Mouse (Mus musculus): Measurements from ENCODE around the gene Pard3. TPM values are rescaled to one million over a fixed set of nuclear protein-coding genes. Genes with fewer than 3 reads are reported as not detected.

The Pard3 gene
- polyA plus RNA-seq, 1 experiment from 2014 or later: 33.8 TPM

DNA sequence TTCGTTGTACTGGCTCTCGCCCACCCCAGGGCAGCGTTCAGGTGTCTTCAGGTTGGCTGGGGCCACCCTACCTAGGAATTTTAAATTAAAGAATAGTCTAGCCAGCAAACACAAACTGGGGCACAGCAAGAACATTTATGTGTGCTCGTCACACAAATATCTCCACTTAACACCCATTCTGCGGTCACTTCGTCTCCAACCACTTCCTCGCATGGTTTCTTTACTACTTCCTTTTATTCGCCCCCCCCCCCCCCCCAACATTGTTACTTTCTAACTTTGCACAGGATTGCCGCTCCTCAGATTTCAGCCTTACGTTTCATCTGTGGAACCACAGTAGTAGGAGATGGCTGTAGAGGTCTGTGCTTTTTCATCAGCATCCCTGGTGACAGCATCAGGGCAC lies 11.6 kb upstream of the Pard3 start:
- H3K9ac ChIP-seq: no peak overlapping the region
- no peak overlapping the region for H3K27ac ChIP-seq (ENCODE audit: low read depth)
- no peak for DNase-seq
- ATAC-seq (ENCODE audit: insufficient read depth): no peak
- WGBS: 65% methylated on average over 10 of the region's 10 CpGs
- H3K36me3 ChIP-seq (ENCODE audit: insufficient read depth): no peaks in the 10 kb centered on the region
- no peaks in the 10 kb centered on the region for H3K4me1 ChIP-seq (ENCODE audit: insufficient read depth)
- TF ChIP-seq CTCF (IDR thresholded peaks at IDR 0.05; ENCODE audit: low read depth): no peak
- H3K4me2 ChIP-seq: no peak overlapping the region
- no peak overlapping the region for H3K4me3 ChIP-seq (ENCODE audit: low read depth, low read length)
- H3K27me3 ChIP-seq (ENCODE audit: insufficient read depth, low read length): no peaks in the 10 kb centered on the region
- no peaks in the 10 kb centered on the region for H3K9me3 ChIP-seq (ENCODE audit: low read depth, low read length)

DNA sequence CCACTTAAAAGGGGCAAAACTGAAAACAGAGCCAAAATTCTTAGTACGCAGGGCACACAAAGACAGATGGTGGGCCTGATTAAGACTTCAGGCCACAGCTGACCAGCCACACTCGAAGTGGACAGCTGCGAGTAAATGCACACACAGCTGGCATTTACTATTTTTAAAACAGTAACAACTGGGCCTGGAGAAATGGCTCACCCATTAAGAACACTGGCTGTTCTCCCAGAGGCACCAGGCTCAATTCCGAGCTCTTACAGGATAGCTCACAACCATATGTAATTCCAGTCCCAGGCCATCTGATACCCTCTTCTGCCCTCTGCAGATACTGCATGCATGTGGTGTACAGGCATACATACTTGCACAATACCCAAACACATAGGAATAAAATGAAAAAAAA lies 8.6 kb upstream of the Pard3 start:
- Histone ChIP-seq H3K27ac (ENCODE audit: low read depth) (no peak overlapping the region), H3K4me1 (ENCODE audit: insufficient read depth) (no peaks in the 10 kb centered on the region), H3K27me3 (ENCODE audit: insufficient read depth, low read length) (no peaks in the 10 kb centered on the region), H3K9me3 (ENCODE audit: low read depth, low read length) (no peaks in the 10 kb centered on the region), H3K9ac (no peak overlapping the region), H3K4me2 (no peak overlapping the region), H3K36me3 (ENCODE audit: insufficient read depth) (no peaks in the 10 kb centered on the region), H3K4me3 (ENCODE audit: low read depth, low read length) (no peak overlapping the region)
- DNase-seq (peak; percentile 38), ATAC-seq (ENCODE audit: insufficient read depth) (no peak)
- WGBS: 27% methylated on average over 4 of the region's 4 CpGs
- TF ChIP-seq CTCF (IDR thresholded peaks at IDR 0.05; ENCODE audit: low read depth): no peak

- Histone ChIP-seq H3K4me2 (no peak overlapping the region), H3K36me3 (ENCODE audit: insufficient read depth) (no peaks in the 10 kb centered on the region), H3K9ac (no peak overlapping the region), H3K4me3 (ENCODE audit: low read depth, low read length) (no peak overlapping the region), H3K9me3 (ENCODE audit: low read depth, low read length) (no peaks in the 10 kb centered on the region), H3K4me1 (ENCODE audit: insufficient read depth) (peaks cover 6% of the 10 kb centered on the region), H3K27ac (ENCODE audit: low read depth) (no peak overlapping the region), H3K27me3 (ENCODE audit: insufficient read depth, low read length) (no peaks in the 10 kb centered on the region)
- 76% methylated on average over 2 of the region's 2 CpGs for WGBS
- no peak for TF ChIP-seq CTCF (IDR thresholded peaks at IDR 0.05; ENCODE audit: low read depth)
- DNase-seq (no peak), ATAC-seq (ENCODE audit: insufficient read depth) (no peak)
Observed at GRCm38 (mm10) chr8:127058759-127059158, 4.9 kb upstream of the Pard3 start.

- no peak overlapping the region for H3K4me3 ChIP-seq (ENCODE audit: low read depth, low read length)
- TF ChIP-seq CTCF (IDR thresholded peaks at IDR 0.05; ENCODE audit: low read depth): no peak
- DNase-seq: no peak
- H3K27me3 ChIP-seq (ENCODE audit: insufficient read depth, low read length): no peaks in the 10 kb centered on the region
- H3K9me3 ChIP-seq (ENCODE audit: low read depth, low read length): no peaks in the 10 kb centered on the region
- no peak overlapping the region for H3K4me2 ChIP-seq
- no peak overlapping the region for H3K27ac ChIP-seq (ENCODE audit: low read depth)
- no peak overlapping the region for H3K9ac ChIP-seq
- peaks cover 6% of the 10 kb centered on the region for H3K4me1 ChIP-seq (ENCODE audit: insufficient read depth)
- no peak for ATAC-seq (ENCODE audit: insufficient read depth)
- 43% methylated on average over 2 of the region's 2 CpGs for WGBS
- no peaks in the 10 kb centered on the region for H3K36me3 ChIP-seq (ENCODE audit: insufficient read depth)
Observed at GRCm38 (mm10) chr8:127059826-127060225, 3.9 kb upstream of the Pard3 start.

DNA sequence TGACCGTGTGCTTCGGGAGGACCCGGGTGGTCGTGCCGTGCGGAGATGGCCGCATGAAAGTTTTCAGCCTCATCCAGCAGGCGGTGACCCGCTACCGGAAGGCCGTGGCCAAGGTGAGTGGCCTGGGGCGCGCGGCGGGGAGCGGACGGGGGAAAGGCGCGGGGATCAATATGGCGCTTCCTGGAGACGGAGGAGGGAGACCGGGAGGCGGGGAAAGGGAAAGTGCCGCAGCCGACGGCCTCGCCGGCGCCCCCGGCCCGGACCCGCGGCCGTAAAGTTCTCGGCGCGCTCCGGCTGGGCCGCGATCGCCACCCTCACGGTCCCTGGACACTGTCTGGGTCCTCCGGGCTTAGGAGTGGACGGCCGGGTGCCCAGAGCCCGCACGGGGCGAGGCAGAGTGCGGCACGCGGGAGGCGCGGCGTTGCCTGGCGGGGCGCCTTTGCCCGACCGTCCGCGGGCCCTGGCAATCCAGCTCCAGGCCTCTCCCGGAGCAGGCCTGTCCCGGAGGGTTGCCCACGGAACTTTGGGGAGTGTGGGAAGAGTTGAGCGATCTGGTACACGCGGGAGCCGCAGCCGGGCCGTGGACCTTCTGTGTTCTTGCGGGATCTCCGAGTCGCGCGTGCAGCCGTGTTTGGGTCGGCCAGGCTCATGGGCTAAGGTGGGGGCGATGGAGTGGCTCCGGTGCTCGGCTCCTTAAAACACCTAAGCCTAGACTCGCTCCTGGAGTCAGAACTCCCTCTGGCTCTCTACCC lies 844 bp downstream of the Pard3 start:
- Histone ChIP-seq H3K4me2 (peak overlapping the region; percentile 78), H3K36me3 (ENCODE audit: insufficient read depth) (no peaks in the 10 kb centered on the region), H3K4me1 (ENCODE audit: insufficient read depth) (peaks cover 13% of the 10 kb centered on the region), H3K9ac (peak overlapping the region; percentile 97), H3K27ac (ENCODE audit: low read depth) (peak overlapping the region; percentile 99), H3K9me3 (ENCODE audit: low read depth, low read length) (no peaks in the 10 kb centered on the region), H3K27me3 (ENCODE audit: insufficient read depth, low read length) (no peaks in the 10 kb centered on the region), H3K4me3 (ENCODE audit: low read depth, low read length) (peak overlapping the region; percentile 90)
- under 1% methylated on average over 78 of the region's 80 CpGs for WGBS
- peak; percentile 65 for DNase-seq
- TF ChIP-seq CTCF (IDR thresholded peaks at IDR 0.05; ENCODE audit: low read depth): no peak
- peak; percentile 71 for ATAC-seq (ENCODE audit: insufficient read depth)

DNA sequence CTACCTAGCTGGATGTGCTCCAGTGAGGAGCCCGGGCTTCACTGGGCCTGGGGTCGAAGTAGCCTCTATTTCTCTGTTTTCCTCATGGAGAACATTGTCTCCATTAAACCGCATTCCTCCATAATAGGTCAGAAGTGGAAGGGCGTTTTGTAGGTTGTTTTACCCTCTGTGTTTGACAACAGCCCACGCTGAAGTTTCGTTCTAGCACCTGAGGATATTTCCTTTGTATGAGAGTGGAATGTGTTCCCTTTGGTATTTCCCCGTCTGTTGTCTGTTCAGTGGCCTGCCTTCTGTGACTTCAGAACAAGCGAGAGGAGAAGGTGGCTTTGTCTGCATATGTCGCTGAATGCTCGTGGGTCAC lies 1.4 kb downstream of the Pard3 start:
- no peak for TF ChIP-seq CTCF (IDR thresholded peaks at IDR 0.05; ENCODE audit: low read depth)
- H3K4me1 ChIP-seq (ENCODE audit: insufficient read depth): peaks cover 18% of the 10 kb centered on the region
- peak overlapping the region; percentile 90 for H3K4me3 ChIP-seq (ENCODE audit: low read depth, low read length)
- no peaks in the 10 kb centered on the region for H3K9me3 ChIP-seq (ENCODE audit: low read depth, low read length)
- H3K27ac ChIP-seq (ENCODE audit: low read depth): peak overlapping the region; percentile 99; the same call in 1 of the 2 replicates
- H3K4me2 ChIP-seq: peak overlapping the region; percentile 78
- ATAC-seq (ENCODE audit: insufficient read depth) (no peak), DNase-seq (no peak)
- no peaks in the 10 kb centered on the region for H3K36me3 ChIP-seq (ENCODE audit: insufficient read depth)
- H3K9ac ChIP-seq: peak overlapping the region; percentile 97
- WGBS: 3% methylated on average over 10 of the region's 10 CpGs
- no peaks in the 10 kb centered on the region for H3K27me3 ChIP-seq (ENCODE audit: insufficient read depth, low read length)

GRCm38 (mm10) chr8:127065791-127066190 lies 2.1 kb downstream of the Pard3 start:
- H3K27ac ChIP-seq (ENCODE audit: low read depth): no peak overlapping the region
- H3K9ac ChIP-seq: no peak overlapping the region
- DNase-seq: no peak
- peak overlapping the region; percentile 78 for H3K4me2 ChIP-seq
- peaks cover 19% of the 10 kb centered on the region for H3K4me1 ChIP-seq (ENCODE audit: insufficient read depth)
- H3K36me3 ChIP-seq (ENCODE audit: insufficient read depth): no peaks in the 10 kb centered on the region
- H3K9me3 ChIP-seq (ENCODE audit: low read depth, low read length): no peaks in the 10 kb centered on the region
- H3K4me3 ChIP-seq (ENCODE audit: low read depth, low read length): peak overlapping the region; percentile 90
- TF ChIP-seq CTCF (IDR thresholded peaks at IDR 0.05; ENCODE audit: low read depth): no peak
- ATAC-seq (ENCODE audit: insufficient read depth): no peak
- WGBS: 37% methylated on average over 1 of the region's 1 CpGs
- no peaks in the 10 kb centered on the region for H3K27me3 ChIP-seq (ENCODE audit: insufficient read depth, low read length)
